Mouse (Mus musculus): ENCODE measurements at regions not wholly inside any gene's neighbourhood (a gene's known extent, or its start where the extent isn't known, plus 50 kb on each side); places are given as distances from the start of the nearest gene placed in this dataset.
A peak's percentile ranks its signal among the peaks of the same experiment; 100 is the strongest.

GRCm38 (mm10) chr12:110022631-110023030 lies 256.2 kb upstream of the Dio3 start:
- no peak for ATAC-seq
- Histone ChIP-seq H3K4me3 (replicated peaks; ENCODE audit: low read length) (no peak overlapping the region), H3K36me3 (ENCODE audit: control insufficient read depth, insufficient read depth) (no peaks in the 10 kb centered on the region), H3K9me3 (ENCODE audit: control insufficient read depth, low read length) (no peaks in the 10 kb centered on the region), H3K27ac (ENCODE audit: low read length) (no peak overlapping the region), H3K9ac (replicated peaks; ENCODE audit: low read depth, low read length) (no peak overlapping the region), H3K4me2 (ENCODE audit: low read length) (no peak overlapping the region), H3K27me3 (replicated peaks; ENCODE audit: control insufficient read depth, insufficient read depth, low read length) (no peaks in the 10 kb centered on the region), H3K4me1 (replicated peaks; ENCODE audit: control insufficient read depth, insufficient read depth, low read length) (peaks cover 21% of the 10 kb centered on the region)
- WGBS, result 78% methylated on average over 6 of the region's 6 CpGs

GRCm38 (mm10) chr12:110023192-110024101 lies 255.4 kb upstream of the Dio3 start:
- 66% methylated on average over 11 of the region's 11 CpGs for WGBS
- Histone ChIP-seq H3K4me1 (replicated peaks; ENCODE audit: control insufficient read depth, insufficient read depth, low read length) (peaks cover 27% of the 10 kb centered on the region), H3K27me3 (replicated peaks; ENCODE audit: control insufficient read depth, insufficient read depth, low read length) (no peaks in the 10 kb centered on the region), H3K4me2 (ENCODE audit: low read length) (no peak overlapping the region), H3K9ac (replicated peaks; ENCODE audit: low read depth, low read length) (no peak overlapping the region), H3K4me3 (replicated peaks; ENCODE audit: low read length) (no peak overlapping the region), H3K36me3 (ENCODE audit: control insufficient read depth, insufficient read depth) (no peaks in the 10 kb centered on the region), H3K9me3 (ENCODE audit: control insufficient read depth, low read length) (no peaks in the 10 kb centered on the region), H3K27ac (ENCODE audit: low read length) (no peak overlapping the region)
- no peak for ATAC-seq

GRCm38 (mm10) chr12:110024295-110024694 lies 254.6 kb upstream of the Dio3 start:
- Histone ChIP-seq H3K27me3 (replicated peaks; ENCODE audit: control insufficient read depth, insufficient read depth, low read length) (no peaks in the 10 kb centered on the region), H3K4me3 (replicated peaks; ENCODE audit: low read length) (no peak overlapping the region), H3K9me3 (ENCODE audit: control insufficient read depth, low read length) (no peaks in the 10 kb centered on the region), H3K4me2 (ENCODE audit: low read length) (no peak overlapping the region), H3K36me3 (ENCODE audit: control insufficient read depth, insufficient read depth) (no peaks in the 10 kb centered on the region), H3K9ac (replicated peaks; ENCODE audit: low read depth, low read length) (no peak overlapping the region), H3K27ac (ENCODE audit: low read length) (no peak overlapping the region), H3K4me1 (replicated peaks; ENCODE audit: control insufficient read depth, insufficient read depth, low read length) (peaks cover 27% of the 10 kb centered on the region)
- 81% methylated on average over 9 of the region's 9 CpGs for WGBS
- no peak for ATAC-seq

GRCm38 (mm10) chr12:110025171-110025570 lies 253.7 kb upstream of the Dio3 start:
- Histone ChIP-seq H3K9ac (replicated peaks; ENCODE audit: low read depth, low read length) (no peak overlapping the region), H3K4me2 (ENCODE audit: low read length) (no peak overlapping the region), H3K4me1 (replicated peaks; ENCODE audit: control insufficient read depth, insufficient read depth, low read length) (peaks cover 27% of the 10 kb centered on the region), H3K27me3 (replicated peaks; ENCODE audit: control insufficient read depth, insufficient read depth, low read length) (no peaks in the 10 kb centered on the region), H3K4me3 (replicated peaks; ENCODE audit: low read length) (no peak overlapping the region), H3K9me3 (ENCODE audit: control insufficient read depth, low read length) (no peaks in the 10 kb centered on the region), H3K36me3 (ENCODE audit: control insufficient read depth, insufficient read depth) (no peaks in the 10 kb centered on the region), H3K27ac (ENCODE audit: low read length) (no peak overlapping the region)
- no peak for ATAC-seq
- 87% methylated on average over 7 of the region's 7 CpGs for WGBS

- Histone ChIP-seq H3K9me3 (ENCODE audit: control insufficient read depth, low read length) (no peaks in the 10 kb centered on the region), H3K27ac (ENCODE audit: low read length) (no peak overlapping the region), H3K27me3 (replicated peaks; ENCODE audit: control insufficient read depth, insufficient read depth, low read length) (no peaks in the 10 kb centered on the region), H3K4me1 (replicated peaks; ENCODE audit: control insufficient read depth, insufficient read depth, low read length) (peaks cover 27% of the 10 kb centered on the region), H3K4me3 (replicated peaks; ENCODE audit: low read length) (no peak overlapping the region), H3K36me3 (ENCODE audit: control insufficient read depth, insufficient read depth) (no peaks in the 10 kb centered on the region), H3K9ac (replicated peaks; ENCODE audit: low read depth, low read length) (no peak overlapping the region), H3K4me2 (ENCODE audit: low read length) (no peak overlapping the region)
- WGBS, result 18% methylated on average over 11 of the region's 11 CpGs
- peak; percentile 65; the same call in 1 of the 2 replicates for ATAC-seq
Observed at GRCm38 (mm10) chr12:110026033-110026750, 252.7 kb upstream of the Dio3 start.

- Histone ChIP-seq H3K9ac (replicated peaks; ENCODE audit: low read depth, low read length) (no peak overlapping the region), H3K27me3 (replicated peaks; ENCODE audit: control insufficient read depth, insufficient read depth, low read length) (no peaks in the 10 kb centered on the region), H3K4me1 (replicated peaks; ENCODE audit: control insufficient read depth, insufficient read depth, low read length) (peaks cover 27% of the 10 kb centered on the region), H3K4me3 (replicated peaks; ENCODE audit: low read length) (no peak overlapping the region), H3K36me3 (ENCODE audit: control insufficient read depth, insufficient read depth) (no peaks in the 10 kb centered on the region), H3K4me2 (ENCODE audit: low read length) (no peak overlapping the region), H3K27ac (ENCODE audit: low read length) (no peak overlapping the region), H3K9me3 (ENCODE audit: control insufficient read depth, low read length) (no peaks in the 10 kb centered on the region)
- 75% methylated on average over 6 of the region's 6 CpGs for WGBS
- ATAC-seq, result no peak
Observed at GRCm38 (mm10) chr12:110027345-110027744, 251.5 kb upstream of the Dio3 start.

- Histone ChIP-seq H3K4me1 (replicated peaks; ENCODE audit: control insufficient read depth, insufficient read depth, low read length) (peaks cover 27% of the 10 kb centered on the region), H3K4me2 (ENCODE audit: low read length) (no peak overlapping the region), H3K4me3 (replicated peaks; ENCODE audit: low read length) (no peak overlapping the region), H3K27me3 (replicated peaks; ENCODE audit: control insufficient read depth, insufficient read depth, low read length) (no peaks in the 10 kb centered on the region), H3K27ac (ENCODE audit: low read length) (no peak overlapping the region), H3K36me3 (ENCODE audit: control insufficient read depth, insufficient read depth) (no peaks in the 10 kb centered on the region), H3K9me3 (ENCODE audit: control insufficient read depth, low read length) (no peaks in the 10 kb centered on the region), H3K9ac (replicated peaks; ENCODE audit: low read depth, low read length) (no peak overlapping the region)
- peak; percentile 31; the same call in 1 of the 2 replicates for ATAC-seq
- 43% methylated on average over 12 of the region's 12 CpGs for WGBS
Observed at GRCm38 (mm10) chr12:110027976-110028375, 250.9 kb upstream of the Dio3 start.

GRCm38 (mm10) chr12:110028646-110029045 lies 250.2 kb upstream of the Dio3 start:
- H3K4me2 ChIP-seq (ENCODE audit: low read length), result no peak overlapping the region
- no peak overlapping the region for H3K9ac ChIP-seq (replicated peaks; ENCODE audit: low read depth, low read length)
- peaks cover 27% of the 10 kb centered on the region for H3K4me1 ChIP-seq (replicated peaks; ENCODE audit: control insufficient read depth, insufficient read depth, low read length)
- no peaks in the 10 kb centered on the region for H3K27me3 ChIP-seq (replicated peaks; ENCODE audit: control insufficient read depth, insufficient read depth, low read length)
- ATAC-seq, result no peak
- 82% methylated on average over 9 of the region's 9 CpGs for WGBS
- no peaks in the 10 kb centered on the region for H3K36me3 ChIP-seq (ENCODE audit: control insufficient read depth, insufficient read depth)
- no peak overlapping the region for H3K4me3 ChIP-seq (replicated peaks; ENCODE audit: low read length)
- no peaks in the 10 kb centered on the region for H3K9me3 ChIP-seq (ENCODE audit: control insufficient read depth, low read length)
- H3K27ac ChIP-seq (ENCODE audit: low read length), result no peak overlapping the region

- Histone ChIP-seq H3K4me2 (ENCODE audit: low read length) (no peak overlapping the region), H3K4me1 (replicated peaks; ENCODE audit: control insufficient read depth, insufficient read depth, low read length) (peaks cover 18% of the 10 kb centered on the region), H3K9me3 (ENCODE audit: control insufficient read depth, low read length) (no peaks in the 10 kb centered on the region), H3K4me3 (replicated peaks; ENCODE audit: low read length) (no peak overlapping the region), H3K27ac (ENCODE audit: low read length) (no peak overlapping the region), H3K27me3 (replicated peaks; ENCODE audit: control insufficient read depth, insufficient read depth, low read length) (no peaks in the 10 kb centered on the region), H3K9ac (replicated peaks; ENCODE audit: low read depth, low read length) (no peak overlapping the region), H3K36me3 (ENCODE audit: control insufficient read depth, insufficient read depth) (no peaks in the 10 kb centered on the region)
- 53% methylated on average over 6 of the region's 6 CpGs for WGBS
- ATAC-seq, result no peak
Observed at GRCm38 (mm10) chr12:110031326-110031725, 247.5 kb upstream of the Dio3 start.
